ENCODE assay signal across 8 mouse cellular contexts in the genomic region with DNA sequence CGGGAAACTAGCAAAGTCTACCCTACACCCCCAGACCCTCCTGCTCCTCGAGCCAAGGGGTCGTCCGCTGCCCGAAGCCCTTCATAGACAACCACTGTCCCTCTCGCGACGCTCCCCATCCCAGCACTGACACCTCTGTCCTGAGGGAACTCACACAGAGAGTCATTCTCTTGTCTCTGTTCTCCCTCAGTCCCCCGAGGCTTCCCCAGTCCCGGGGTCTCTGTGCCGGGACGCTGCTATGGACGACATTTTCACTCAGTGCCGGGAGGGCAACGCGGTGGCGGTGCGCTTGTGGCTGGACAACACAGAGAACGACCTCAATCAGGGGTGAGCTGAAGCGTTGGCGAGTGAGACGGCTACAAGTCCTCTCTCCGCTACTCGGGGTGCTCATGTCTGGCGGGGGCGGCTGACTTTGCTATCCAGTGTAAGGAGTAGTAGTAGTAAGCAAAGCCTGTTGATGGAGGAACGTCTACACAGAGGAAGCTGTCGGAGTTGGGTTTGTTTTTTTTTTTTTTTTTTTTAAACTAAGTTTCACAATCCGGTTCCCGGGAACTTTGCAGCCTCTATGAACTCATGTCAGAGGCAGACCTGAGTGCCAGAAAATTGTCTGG. TPM values are rescaled to one million over a fixed set of nuclear protein-coding genes. Genes with fewer than 3 reads are reported as not detected.
A peak's percentile ranks its signal among the peaks of the same experiment; 100 is the strongest.
DNase-seq lines count a peak whose midpoint lies in the region; ATAC-seq and TF ChIP-seq lines count a peak whose summit lies in the region.

A gene (minus strand): TSS at position 475 of the 611 bp plus-strand sequence.

- under 1% methylated on average over 30 of the region's 30 CpGs for WGBS in embryonic facial prominence, embryonic 13.5 days
- WGBS in heart, embryonic 14.5 days = under 1% methylated on average over 30 of the region's 30 CpGs
- 0% methylated on average over 29 of the region's 30 CpGs for WGBS in kidney, postnatal 0 days
- WGBS in neural tube, embryonic 14.5 days = under 1% methylated on average over 30 of the region's 30 CpGs

- H3K9ac ChIP-seq in embryonic facial prominence, embryonic 13.5 days = peak within 1 kb of the TSS; percentile 92
- H3K9ac ChIP-seq in heart, embryonic 14.5 days (ENCODE audit: low read length) = peak within 1 kb of the TSS; percentile 98
- peak within 1 kb of the TSS; percentile 90 for H3K9ac ChIP-seq in kidney, postnatal 0 days (ENCODE audit: low read depth, low read length)
- H3K9ac ChIP-seq in neural tube, embryonic 14.5 days (replicated peaks; ENCODE audit: low read depth, low read length) = peak within 1 kb of the TSS; percentile 84

- no peaks in the 10 kb centered on the region for H3K27me3 ChIP-seq in embryonic facial prominence, embryonic 13.5 days
- no peaks in the 10 kb centered on the region for H3K27me3 ChIP-seq in heart, embryonic 14.5 days (ENCODE audit: control insufficient read depth, insufficient read depth, low read length)
- no peaks in the 10 kb centered on the region for H3K27me3 ChIP-seq in kidney, postnatal 0 days (ENCODE audit: insufficient read depth, low read length)
- H3K27me3 ChIP-seq in neural tube, embryonic 14.5 days (ENCODE audit: control insufficient read depth, insufficient read depth, low read length) = no peaks in the 10 kb centered on the region

- peak within 1 kb of the TSS; percentile 87 for H3K27ac ChIP-seq in embryonic facial prominence, embryonic 13.5 days
- peak within 1 kb of the TSS; percentile 88 to 97 for H3K27ac ChIP-seq in heart, embryonic 14.5 days (replicated peaks in 1 of 2; ENCODE audit: control insufficient read depth in 1 of 2, insufficient read depth in 1 of 2, low read depth in 2 of 2, low read length in 2 of 2)
- peak within 1 kb of the TSS; percentile 95 for H3K27ac ChIP-seq in kidney, postnatal 0 days
- H3K27ac ChIP-seq in neural tube, embryonic 14.5 days (ENCODE audit: low read depth, low read length) = peak within 1 kb of the TSS; percentile 72

- DNase-seq in CD4-positive, CD25-positive, alpha-beta regulatory T cell, adult 2 months (ENCODE audit: low read depth, low spot score) = peak; percentile 55
- peak; percentile 67 for DNase-seq in NIH3T3 (ENCODE audit: low read depth)
- DNase-seq in kidney, postnatal 0 days (ENCODE audit: low spot score) = peak; percentile 49
- peak; percentile 41 to 56 for DNase-seq in lung, adult 18-20 months
- peak; percentile 54 for DNase-seq in yolk sac, embryonic 10.5 days (ENCODE audit: low spot score)

- ATAC-seq in embryonic facial prominence, embryonic 13.5 days (ENCODE audit: insufficient number of reproducible peaks, insufficient read depth, low FRiP score, low TSS enrichment, low read depth) = no peak; the same call in 1 of the 2 replicates
- ATAC-seq in heart, embryonic 14.5 days (ENCODE audit: insufficient number of reproducible peaks, insufficient read depth, low FRiP score, low read depth) = no peak; the same call in 1 of the 2 replicates
- ATAC-seq in kidney, postnatal 0 days (replicated peaks; ENCODE audit: low FRiP score, low read depth) = peak; percentile 3; the same call in 1 of the 2 replicates
- ATAC-seq in neural tube, embryonic 14.5 days (ENCODE audit: low read depth) = no peak; the same call in 1 of the 2 replicates

- H3K36me3 ChIP-seq in embryonic facial prominence, embryonic 13.5 days = peaks cover 53% of the 10 kb centered on the region
- H3K36me3 ChIP-seq in heart, embryonic 14.5 days (ENCODE audit: control insufficient read depth, insufficient read depth, low read length) = peaks cover 57% of the 10 kb centered on the region
- H3K36me3 ChIP-seq in kidney, postnatal 0 days (ENCODE audit: insufficient read depth, low read length) = peaks cover 44% of the 10 kb centered on the region
- H3K36me3 ChIP-seq in neural tube, embryonic 14.5 days (ENCODE audit: control insufficient read depth, insufficient read depth, low read length) = peaks cover 26% of the 10 kb centered on the region

- no peaks in the 10 kb centered on the region for H3K9me3 ChIP-seq in embryonic facial prominence, embryonic 13.5 days
- H3K9me3 ChIP-seq in heart, embryonic 14.5 days (ENCODE audit: control insufficient read depth, low read length) = no peaks in the 10 kb centered on the region
- no peaks in the 10 kb centered on the region for H3K9me3 ChIP-seq in kidney, postnatal 0 days (replicated peaks; ENCODE audit: low read length)
- no peaks in the 10 kb centered on the region for H3K9me3 ChIP-seq in neural tube, embryonic 14.5 days (ENCODE audit: control insufficient read depth, low read length)

- H3K4me2 ChIP-seq in embryonic facial prominence, embryonic 13.5 days = peak within 1 kb of the TSS; percentile 79
- peak within 1 kb of the TSS; percentile 94 for H3K4me2 ChIP-seq in heart, embryonic 14.5 days (ENCODE audit: low read length)
- H3K4me2 ChIP-seq in kidney, postnatal 0 days (ENCODE audit: low read length) = peak within 1 kb of the TSS; percentile 76
- peak within 1 kb of the TSS; percentile 92 for H3K4me2 ChIP-seq in neural tube, embryonic 14.5 days (ENCODE audit: low read depth, low read length)

- H3K4me1 ChIP-seq in embryonic facial prominence, embryonic 13.5 days = peaks cover 34% of the 10 kb centered on the region
- peaks cover 7 to 29% of the 10 kb centered on the region in 2 experiments for H3K4me1 ChIP-seq in heart, embryonic 14.5 days (ENCODE audit: control insufficient read depth in 2 of 2, insufficient read depth in 2 of 2, low read length in 2 of 2)
- peaks cover 13% of the 10 kb centered on the region for H3K4me1 ChIP-seq in kidney, postnatal 0 days (replicated peaks; ENCODE audit: insufficient read depth, low read length)
- H3K4me1 ChIP-seq in neural tube, embryonic 14.5 days (ENCODE audit: control insufficient read depth, insufficient read depth, low read length) = peaks cover 11% of the 10 kb centered on the region

- TF ChIP-seq CTCF in kidney, postnatal 0 days (IDR thresholded peaks at IDR 0.05; ENCODE audit: low read depth) = no peak

- peak within 1 kb of the TSS; percentile 74 for H3K4me3 ChIP-seq in embryonic facial prominence, embryonic 13.5 days
- peak within 1 kb of the TSS; percentile 91 to 98 for H3K4me3 ChIP-seq in heart, embryonic 14.5 days (ENCODE audit: control insufficient read depth in 1 of 2, insufficient read depth in 1 of 2, low read depth in 1 of 2, low read length in 2 of 2)
- peak within 1 kb of the TSS; percentile 88 for H3K4me3 ChIP-seq in kidney, postnatal 0 days (replicated peaks; ENCODE audit: low read depth, low read length)
- peak within 1 kb of the TSS; percentile 64 for H3K4me3 ChIP-seq in neural tube, embryonic 14.5 days (ENCODE audit: low read depth, low read length)

RNA-seq across cellular contexts. Expression of the gene that starts here (rescaled TPM):
- 43.4 and 48.9 TPM in 2 replicates for polyA plus RNA-seq in embryonic facial prominence, embryonic 13.5 days (2015; fragmentation: Nextera tagmentation; extraction: Ambion mirVana)
- polyA plus RNA-seq in heart, embryonic 14.5 days (2014; fragmentation: Nextera tagmentation; extraction: Ambion mirVana) = 19.6 and 22.4 TPM in 2 replicates
- polyA plus RNA-seq in kidney, postnatal 0 days (2015; fragmentation: Nextera tagmentation; extraction: Ambion mirVana) = 34.4 and 36.3 TPM in 2 replicates
- 22.9 and 28.5 TPM in 2 replicates for polyA plus RNA-seq in neural tube, embryonic 14.5 days (2014; fragmentation: Nextera tagmentation; extraction: Ambion mirVana)
